Mouse (Mus musculus) liver, postnatal 0 days (tissue): ENCODE data around the gene Xylt1.

ENCODE experiments used
- CTCF ChIP-seq: sonication (generic); IDR thresholded peaks from 2 replicates; pipeline ENCODE4 v1.5.1; 2016; ENCODE audit warnings: antibody characterized with exemption, low read depth
- EP300 ChIP-seq: IDR thresholded peaks from 2 replicates; pipeline ENCODE4 v1.6.1; 2016; ENCODE audit warnings: antibody characterized with exemption, low read depth, mild to moderate bottlenecking

- TF ChIP-seq EP300 (no peak), CTCF (no peak)
These were observed 318.7 kb downstream of the Xylt1 start for GRCm38 (mm10) chr7:117699343-117699985.
